Mouse (Mus musculus): ENCODE measurements around the gene Ubqln1. TPM values are rescaled to one million over a fixed set of nuclear protein-coding genes. Genes with fewer than 3 reads are reported as not detected.

The Ubqln1 gene
- polyA plus RNA-seq, 1 experiment from 2014 or later = 101 TPM

Other genes starting within 250 kb of the Ubqln1 start
- gene Klhl3, start 102.1 kb downstream of the Ubqln1 start, polyA plus RNA-seq (2015; fragmentation: Nextera tagmentation; extraction: Ambion mirVana) = 4.2 and 4.8 TPM in 2 replicates
- gene Hnrnpa0, start 87.1 kb downstream of the Ubqln1 start, polyA plus RNA-seq (2015; fragmentation: Nextera tagmentation; extraction: Ambion mirVana) = 36.2 and 37.8 TPM in 2 replicates
- 34.9 and 36.2 TPM in 2 replicates for gene Idnk, start 58.0 kb downstream of the Ubqln1 start, polyA plus RNA-seq (2015; fragmentation: Nextera tagmentation; extraction: Ambion mirVana)
- 22.7 and 23.6 TPM in 2 replicates for gene Gkap1, start 60.0 kb upstream of the Ubqln1 start, polyA plus RNA-seq (2015; fragmentation: Nextera tagmentation; extraction: Ambion mirVana)
- 0.75 and 0.91 TPM in 2 replicates for gene Kif27, start 143.5 kb upstream of the Ubqln1 start, polyA plus RNA-seq (2015; fragmentation: Nextera tagmentation; extraction: Ambion mirVana)
- gene 2210016F16Rik, start 169.6 kb upstream of the Ubqln1 start, polyA plus RNA-seq (2015; fragmentation: Nextera tagmentation; extraction: Ambion mirVana) = 33.2 and 35.7 TPM in 2 replicates
- 26.3 and 29.7 TPM in 2 replicates for gene Rmi1, start 186.6 kb upstream of the Ubqln1 start, polyA plus RNA-seq (2015; fragmentation: Nextera tagmentation; extraction: Ambion mirVana)
- 1,649 and 1,683 TPM in 2 replicates for gene Hnrnpk, start 187.7 kb upstream of the Ubqln1 start, polyA plus RNA-seq (2015; fragmentation: Nextera tagmentation; extraction: Ambion mirVana)